In the genomic region with DNA sequence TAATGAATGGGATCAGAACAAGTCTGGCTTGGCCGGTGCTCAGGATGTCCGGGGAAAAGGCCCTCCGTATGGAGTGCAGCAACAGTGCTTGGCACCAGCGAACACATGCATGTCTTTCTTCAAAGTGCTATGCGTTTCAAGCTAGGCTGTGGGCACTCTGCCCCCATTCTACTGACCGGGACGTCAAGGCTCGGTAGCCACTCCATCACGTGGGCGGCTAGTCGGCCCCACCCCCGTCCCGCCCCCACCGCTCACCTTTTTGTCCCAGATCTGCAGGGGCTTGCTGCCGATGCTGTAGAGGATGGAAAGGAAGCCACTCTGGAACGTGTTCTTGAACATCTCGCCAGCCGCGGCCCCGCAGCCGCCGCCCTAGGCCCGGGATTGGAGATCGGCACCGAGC, we compare ENCODE assay signal across 8 mouse cellular contexts. TPM values are rescaled to one million over a fixed set of nuclear protein-coding genes. Genes with fewer than 3 reads are reported as not detected.
DNase-seq lines count a peak whose midpoint lies in the region; ATAC-seq and TF ChIP-seq lines count a peak whose summit lies in the region.

No protein-coding gene starts in this region.

- H3K36me3 ChIP-seq in kidney, embryonic 16.5 days (ENCODE audit: insufficient read depth, low read length): no peaks in the 10 kb centered on the region
- no peaks in the 10 kb centered on the region for H3K36me3 ChIP-seq in lung, postnatal 0 days (ENCODE audit: insufficient read depth, low read length)

- WGBS in kidney, embryonic 16.5 days: 1% methylated on average over 25 of the region's 25 CpGs
- under 1% methylated on average over 25 of the region's 25 CpGs for WGBS in lung, postnatal 0 days

- peak overlapping the region; percentile 85 for H3K27ac ChIP-seq in kidney, embryonic 16.5 days (ENCODE audit: low read length)
- peak overlapping the region; percentile 85 for H3K27ac ChIP-seq in lung, postnatal 0 days (ENCODE audit: low read length)

- no peaks in the 10 kb centered on the region for H3K9me3 ChIP-seq in kidney, embryonic 16.5 days (ENCODE audit: low read length)
- H3K9me3 ChIP-seq in lung, postnatal 0 days (ENCODE audit: low read length): no peaks in the 10 kb centered on the region

- peak overlapping the region; percentile 80 for H3K9ac ChIP-seq in kidney, embryonic 16.5 days (replicated peaks; ENCODE audit: low read length)
- H3K9ac ChIP-seq in lung, postnatal 0 days (replicated peaks; ENCODE audit: low read depth): peak overlapping the region; percentile 70

- TF ChIP-seq CTCF in lung, postnatal 0 days (IDR thresholded peaks at IDR 0.05): no peak

- H3K4me1 ChIP-seq in kidney, embryonic 16.5 days (ENCODE audit: insufficient read depth, low read length): peaks cover 31% of the 10 kb centered on the region
- H3K4me1 ChIP-seq in lung, postnatal 0 days (ENCODE audit: insufficient read depth, low read depth, low read length): peaks cover 4% of the 10 kb centered on the region; the same call in 1 of the 2 replicates

- DNase-seq in layer of hippocampus, adult 11-12 months (ENCODE audit: low spot score): peak; percentile 46
- DNase-seq in layer of hippocampus, adult 9-10 months (ENCODE audit: low spot score): no peak
- peak; percentile 58 for DNase-seq in adipocyte (ENCODE audit: low spot score)
- DNase-seq in lung, postnatal 0 days (ENCODE audit: low spot score): peak; percentile 44
- DNase-seq in ovary, postnatal 36 days (ENCODE audit: low spot score): no peak

- peak; percentile 36; the same call in 1 of the 2 replicates for ATAC-seq in erythroid progenitor cell, adult 5-6 weeks (replicated peaks; ENCODE audit: low FRiP score, poor library complexity, severe bottlenecking)
- peak; percentile 48 for ATAC-seq in kidney, embryonic 16.5 days (ENCODE audit: low FRiP score, low TSS enrichment)
- ATAC-seq in lung, postnatal 0 days: peak; percentile 17; the same call in 1 of the 2 replicates
- no peak for ATAC-seq in megakaryocyte-erythroid progenitor cell, adult 5-6 weeks (replicated peaks; ENCODE audit: low FRiP score, low TSS enrichment, poor library complexity, severe bottlenecking)

- H3K4me3 ChIP-seq in kidney, embryonic 16.5 days (ENCODE audit: low read length): peak overlapping the region; percentile 77
- peak overlapping the region; percentile 82 for H3K4me3 ChIP-seq in lung, postnatal 0 days (ENCODE audit: low read depth, low read length)

- peak overlapping the region; percentile 69 for H3K4me2 ChIP-seq in kidney, embryonic 16.5 days (replicated peaks; ENCODE audit: low read depth, low read length)
- peak overlapping the region; percentile 71 for H3K4me2 ChIP-seq in lung, postnatal 0 days (replicated peaks; ENCODE audit: low read depth, low read length)

- no peak for TF ChIP-seq EP300 in lung, postnatal 0 days (IDR thresholded peaks at IDR 0.05)

- no peaks in the 10 kb centered on the region for H3K27me3 ChIP-seq in kidney, embryonic 16.5 days (ENCODE audit: insufficient read depth, low read length)
- no peaks in the 10 kb centered on the region for H3K27me3 ChIP-seq in lung, postnatal 0 days (replicated peaks; ENCODE audit: insufficient read depth, low read length)

RNA-seq across cellular contexts. Expression of gene Cfap20, which starts 0.4 kb away (rescaled TPM):
- 30.2 and 44.3 TPM in 2 replicates for total RNA-seq in erythroid progenitor cell, adult 5-6 weeks (2015; ENCODE audit: low replicate concordance)
- total RNA-seq in erythroid progenitor cell, adult 5-6 weeks (2017; ENCODE audit: low replicate concordance): 13.2 and 20.3 TPM in 2 replicates
- 145 and 147 TPM in 2 replicates for polyA plus RNA-seq in kidney, embryonic 16.5 days (2015; fragmentation: Nextera tagmentation; extraction: Ambion mirVana)
- 126 and 138 TPM in 2 replicates for polyA plus RNA-seq in lung, postnatal 0 days (2015; fragmentation: Nextera tagmentation; extraction: Ambion mirVana)
- 53.9 and 69.9 TPM in 2 replicates for total RNA-seq in megakaryocyte-erythroid progenitor cell, adult 5-6 weeks (2014; fragmentation: Nextera tagmentation)
- 64.6 and 71.3 TPM in 2 replicates for total RNA-seq in megakaryocyte-erythroid progenitor cell, adult 5-6 weeks (2017)

RNA-seq across cellular contexts. Expression of gene Csnk2a2, which starts 55.6 kb away (rescaled TPM):
- total RNA-seq in erythroid progenitor cell, adult 5-6 weeks (2015; ENCODE audit: low replicate concordance): 22.2 and 69.9 TPM in 2 replicates
- total RNA-seq in erythroid progenitor cell, adult 5-6 weeks (2017; ENCODE audit: low replicate concordance): 28.4 and 33.0 TPM in 2 replicates
- polyA plus RNA-seq in kidney, embryonic 16.5 days (2015; fragmentation: Nextera tagmentation; extraction: Ambion mirVana): 8.0 and 8.7 TPM in 2 replicates
- polyA plus RNA-seq in lung, postnatal 0 days (2015; fragmentation: Nextera tagmentation; extraction: Ambion mirVana): 8.3 and 9.8 TPM in 2 replicates
- total RNA-seq in megakaryocyte-erythroid progenitor cell, adult 5-6 weeks (2014; fragmentation: Nextera tagmentation): 60.1 and 77.7 TPM in 2 replicates
- total RNA-seq in megakaryocyte-erythroid progenitor cell, adult 5-6 weeks (2017): 32.9 and 43.0 TPM in 2 replicates

Comparison
In these comparisons a context has a peak if more than half of its experiments do, and no peak if none do; other contexts are left out.
1. DNase-seq: peak in layer of hippocampus, adult 11-12 months (single experiment), adipocyte (single experiment) and lung, postnatal 0 days (single experiment); none in layer of hippocampus, adult 9-10 months (single experiment) and ovary, postnatal 36 days (single experiment).